Mouse (Mus musculus) kidney, adult 2 months (tissue): ENCODE results near the gene 1520401A03Rik.

Experiments
- CTCF ChIP-seq: fragments of 200-500 bp; conservative IDR thresholded peaks from 2 replicates; pipeline ENCODE4 v1.5.1; 2011; ENCODE audit warnings: low read depth, mild to moderate bottlenecking, control low read depth, low read length, moderate library complexity, mixed read lengths; ENCODE audit not compliant: insufficient read depth, insufficient read length
- POLR2A ChIP-seq: fragments of 200-500 bp; IDR thresholded peaks from one replicate; pipeline ENCODE4 v1.6.1; 2011; ENCODE audit warnings: low read depth, low read length, control low read depth

DNA sequence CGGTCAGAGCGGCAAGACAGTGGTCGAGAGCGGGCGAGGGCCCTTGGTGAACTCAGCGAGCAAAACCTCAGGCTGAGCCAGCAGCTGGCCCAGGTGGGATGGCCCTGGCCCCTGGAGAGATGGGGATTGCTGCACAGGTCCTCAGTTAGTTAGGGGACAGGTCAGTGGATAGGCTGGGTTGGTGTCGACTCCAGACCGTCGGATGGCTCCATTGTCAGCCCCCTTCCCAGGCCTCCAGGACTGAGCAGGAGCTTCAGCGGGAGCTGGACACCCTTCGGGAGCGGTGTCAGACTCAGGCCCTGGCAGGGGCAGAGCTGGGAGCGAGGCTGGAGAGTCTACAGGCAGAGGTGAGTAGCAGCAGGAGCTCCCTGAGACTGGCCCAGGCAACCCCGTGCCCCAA lies 57.1 kb downstream of the 1520401A03Rik start:
- TF ChIP-seq CTCF: no peak
- no peak for TF ChIP-seq POLR2A
